Mouse (Mus musculus) spleen, adult 2 months (tissue): ENCODE results near the gene H2-Eb2. TPM values are rescaled to one million over a fixed set of nuclear protein-coding genes. Genes with fewer than 3 reads are reported as not detected.
A peak's percentile ranks its signal among the peaks of the same experiment; 100 is the strongest.

ENCODE experiments used
- DNase-seq, 2 experiments: peaks; one replicate each; pipeline versions ENCODE4 v3.0.0 to v3.0.0-alpha.2; 2012 to 2021; ENCODE audit warnings: low spot score in 2 of 2, low read depth in 1 of 2
- H3K27ac ChIP-seq: fragments of 200-500 bp; 2 replicates; pipeline ENCODE4 v1.5.1; 2012; ENCODE audit warnings: low read length, inconsistent platforms; ENCODE audit not compliant: insufficient read depth
- H3K27me3 ChIP-seq: fragments of 200-500 bp; 2 replicates; pipeline ENCODE4 v1.6.1; 2012; ENCODE audit warnings: mild to moderate bottlenecking, moderate library complexity, low read length, inconsistent platforms; ENCODE audit not compliant: control insufficient read depth, insufficient read depth
- H3K36me3 ChIP-seq: fragments of 200-500 bp; 2 replicates; pipeline ENCODE4 v1.6.1; 2012; ENCODE audit warnings: mild to moderate bottlenecking, low read length, inconsistent platforms; ENCODE audit not compliant: control insufficient read depth, insufficient read depth
- H3K4me1 ChIP-seq: fragments of 200-500 bp; 2 replicates; pipeline ENCODE4 v1.6.1; 2011; ENCODE audit warnings: inconsistent platforms; ENCODE audit not compliant: control insufficient read depth, insufficient read depth, insufficient read length
- H3K4me3 ChIP-seq: fragments of 200-500 bp; 2 replicates; pipeline ENCODE4 v1.5.1; 2011; ENCODE audit warnings: mild to moderate bottlenecking, inconsistent platforms; ENCODE audit not compliant: insufficient read depth, insufficient read length; ENCODE audit errors: extremely low read depth
- CTCF ChIP-seq: fragments of 200-500 bp; IDR thresholded peaks from 2 replicates; pipeline ENCODE4 v1.5.1; 2011; ENCODE audit warnings: mild to moderate bottlenecking, inconsistent platforms; ENCODE audit not compliant: insufficient read depth, insufficient read length, insufficient replicate concordance; ENCODE audit errors: extremely low read depth
- POLR2A ChIP-seq: fragments of 200-500 bp; IDR thresholded peaks from 2 replicates; pipeline ENCODE4 v1.6.1; 2011; ENCODE audit warnings: low read depth, low read length, inconsistent platforms
- WGBS: fragments of 180-500 bp; shearing (Covaris S2); methylation state at CpG from one replicate; pipeline ENCODE4 v1.1.7; 2018; 5-methylcytosine and 5-hydroxymethylcytosine counted together
- polyA plus RNA-seq: library from polyadenylated mRNA; depleted of rRNA; stranded (reverse); fragments of >200 nt; gene quantifications from 2 replicates; pipeline ENCODE4 v1.2.3, GENCODE M21; 2012

The H2-Eb2 gene
- polyA plus RNA-seq, 1 experiment, result 11.4 TPM

DNA sequence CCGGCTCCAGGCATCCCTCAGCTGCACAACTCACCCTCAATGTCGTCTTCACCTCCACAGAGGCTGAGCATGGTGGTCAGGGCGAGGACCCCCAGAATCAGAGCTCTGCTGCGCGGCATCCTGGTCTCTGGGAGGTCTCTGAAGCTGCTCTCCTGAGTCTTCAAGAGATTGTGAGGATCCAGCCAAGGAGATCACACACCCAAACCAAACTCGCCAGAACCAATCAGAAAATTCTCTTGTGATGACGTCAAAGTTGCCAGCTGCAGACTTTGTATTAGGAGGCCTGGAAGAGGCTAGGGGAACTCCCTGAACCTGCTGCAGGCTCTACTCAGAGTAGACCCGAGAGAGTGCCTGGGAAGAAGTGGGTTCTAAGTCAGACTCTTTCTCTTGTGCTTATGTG lies 37.8 kb upstream of the H2-Eb2 start, which contains the start of gene H2-Aa:
H2-Aa (minus strand) TSS at position 176 of the 400 bp plus-strand sequence.
- Histone ChIP-seq H3K27ac (peak within 1 kb of the TSS; percentile 99), H3K4me1 (peaks cover 20% of the 10 kb centered on the region; the same call in 1 of the 2 replicates), H3K4me3 (peak within 1 kb of the TSS; percentile 89), H3K27me3 (no peaks in the 10 kb centered on the region), H3K36me3 (peaks cover 26% of the 10 kb centered on the region)
- 21% methylated on average over 8 of the region's 8 CpGs for WGBS
- TF ChIP-seq POLR2A, result peak; percentile 88
- no peak for TF ChIP-seq CTCF
- peak; percentile 90 to 98 for DNase-seq

DNA sequence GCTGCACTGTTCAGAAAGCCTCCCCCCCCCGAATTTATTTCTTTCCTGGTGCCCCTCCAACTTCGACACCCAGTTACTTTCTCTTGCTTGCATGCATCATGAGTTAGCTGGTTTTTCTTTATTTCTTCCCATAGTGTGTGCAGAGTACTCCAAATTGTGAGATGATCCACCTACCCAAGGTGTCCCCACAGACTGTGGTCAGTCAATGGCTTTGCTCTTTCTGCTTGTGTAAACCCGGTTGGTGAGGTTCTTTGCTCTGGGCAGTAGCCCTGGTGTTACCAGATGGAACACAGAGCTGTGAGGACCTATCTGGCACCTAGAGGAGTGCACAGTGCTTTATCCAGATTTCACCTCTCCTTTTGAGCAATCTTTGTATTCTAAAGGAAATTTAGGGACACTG lies 37.3 kb upstream of the H2-Eb2 start:
- H3K27ac ChIP-seq, result peak overlapping the region; percentile 93

DNA sequence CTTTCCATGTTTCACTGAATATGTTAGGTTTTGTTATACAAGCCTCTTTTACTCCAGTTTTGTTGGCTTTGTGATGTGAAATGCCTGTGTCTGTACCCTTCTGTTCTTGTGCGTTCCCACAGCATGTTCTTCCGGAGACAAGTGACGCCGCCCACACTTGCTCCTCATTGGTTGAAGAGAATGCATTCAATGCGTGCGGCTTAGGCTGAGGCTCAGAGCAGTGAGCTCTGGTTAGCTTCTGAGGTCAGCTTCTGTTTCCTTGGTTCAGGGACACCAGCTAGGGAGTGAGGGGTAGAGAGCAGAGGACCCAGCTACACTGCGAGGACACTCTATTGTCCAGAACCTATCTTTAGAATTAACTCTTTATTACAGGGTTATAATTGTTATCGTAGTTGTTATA lies 33.9 kb upstream of the H2-Eb2 start:
- Histone ChIP-seq H3K27ac (peak overlapping the region; percentile 90), H3K4me3 (no peak overlapping the region), H3K27me3 (no peaks in the 10 kb centered on the region), H3K36me3 (peaks cover 1% of the 10 kb centered on the region; the same call in 1 of the 2 replicates), H3K4me1 (peaks cover 22% of the 10 kb centered on the region; the same call in 1 of the 2 replicates)
- peak; percentile 90 to 97 for DNase-seq
- TF ChIP-seq POLR2A (peak; percentile 97), CTCF (no peak)
- 16% methylated on average over 8 of the region's 8 CpGs for WGBS

More for the DNA sequence above, 37.3 kb upstream of the H2-Eb2 start:
- Histone ChIP-seq H3K36me3 (peaks cover 21% of the 10 kb centered on the region), H3K4me1 (peaks cover 21% of the 10 kb centered on the region; the same call in 1 of the 2 replicates), H3K27me3 (no peaks in the 10 kb centered on the region), H3K4me3 (peak overlapping the region; percentile 28)
- WGBS, result 56% methylated on average over 3 of the region's 3 CpGs
- DNase-seq, result no peak
- TF ChIP-seq CTCF, result no peak
- no peak for TF ChIP-seq POLR2A

DNA sequence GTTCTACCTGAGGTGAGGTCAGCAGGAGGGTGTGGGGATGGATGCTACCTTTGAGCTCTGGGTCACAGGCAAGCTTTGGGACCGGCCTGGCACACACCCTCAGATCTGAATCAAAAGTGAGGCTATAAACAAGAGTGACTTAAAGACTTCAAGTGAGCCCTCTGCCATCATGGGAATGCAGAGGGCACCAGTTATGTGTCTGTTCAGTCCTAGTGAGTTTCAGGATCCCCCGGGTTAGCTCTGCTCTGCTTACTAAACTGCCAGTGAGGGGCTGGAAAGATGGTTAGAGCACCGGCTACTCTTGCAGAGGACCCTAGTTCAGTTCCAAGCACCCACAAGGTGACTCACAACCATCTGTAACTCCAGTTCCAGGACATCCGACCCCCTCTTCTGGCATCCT lies 32.9 kb upstream of the H2-Eb2 start:
- WGBS, result 90% methylated on average over 4 of the region's 4 CpGs
- TF ChIP-seq CTCF (no peak), POLR2A (no peak)

DNA sequence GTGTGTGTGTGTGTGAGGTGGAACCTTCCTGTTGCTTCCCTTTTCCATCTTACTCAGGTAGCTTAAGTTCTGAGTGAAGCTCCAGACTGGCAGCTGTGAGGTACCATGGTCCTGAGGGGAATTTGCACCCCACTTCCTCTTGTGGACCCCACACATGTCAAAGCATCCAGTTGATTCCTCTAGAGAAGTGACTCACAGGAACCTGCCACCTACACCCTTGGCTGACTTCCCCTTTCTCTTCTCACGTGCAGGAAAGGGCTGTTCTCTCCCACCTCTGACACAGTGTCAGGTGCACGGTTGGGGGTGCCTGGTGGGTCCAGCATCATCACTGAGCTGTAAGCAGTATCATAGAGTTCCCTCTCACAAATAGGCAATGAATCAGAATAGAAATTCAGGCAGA lies 31.9 kb upstream of the H2-Eb2 start:
- 5% methylated on average over 2 of the region's 2 CpGs for WGBS
- peaks cover 37% of the 10 kb centered on the region; the same call in 1 of the 2 replicates for H3K4me1 ChIP-seq
- DNase-seq, result peak; percentile 82 to 96
- no peak for TF ChIP-seq CTCF
- TF ChIP-seq POLR2A, result peak; percentile 53
- H3K27ac ChIP-seq, result peak overlapping the region; percentile 96
- H3K36me3 ChIP-seq, result no peaks in the 10 kb centered on the region
- H3K27me3 ChIP-seq, result no peaks in the 10 kb centered on the region
- no peak overlapping the region for H3K4me3 ChIP-seq

More for the DNA sequence above, 32.9 kb upstream of the H2-Eb2 start:
- Histone ChIP-seq H3K36me3 (no peaks in the 10 kb centered on the region), H3K4me3 (no peak overlapping the region), H3K27ac (peak overlapping the region; percentile 96), H3K4me1 (peaks cover 32% of the 10 kb centered on the region; the same call in 1 of the 2 replicates), H3K27me3 (no peaks in the 10 kb centered on the region)
- no peak for DNase-seq

DNA sequence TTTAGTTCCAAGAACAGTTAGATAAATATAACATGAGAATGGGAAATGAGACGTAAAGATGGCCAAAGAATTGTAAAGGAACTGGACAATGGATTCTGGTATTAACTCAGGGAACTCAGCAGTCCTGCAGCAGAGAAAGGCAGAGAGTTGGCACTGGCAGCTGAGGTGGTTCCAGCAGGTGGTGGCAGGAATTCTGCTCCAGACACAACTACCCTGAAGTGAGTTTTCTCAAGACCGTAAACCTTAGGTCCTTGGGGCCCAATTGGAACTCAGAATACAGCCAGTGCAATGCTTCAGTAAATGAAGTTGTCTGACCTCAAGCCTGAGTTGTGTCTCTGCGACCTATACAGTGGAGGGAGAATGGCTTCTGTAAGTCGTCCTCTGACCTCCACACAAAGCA lies 31.2 kb upstream of the H2-Eb2 start:
- WGBS, result 77% methylated on average over 4 of the region's 4 CpGs
- TF ChIP-seq POLR2A, result no peak
- TF ChIP-seq CTCF, result no peak
- Histone ChIP-seq H3K4me3 (no peak overlapping the region), H3K27ac (peak overlapping the region; percentile 96), H3K36me3 (no peaks in the 10 kb centered on the region), H3K27me3 (no peaks in the 10 kb centered on the region), H3K4me1 (peaks cover 42% of the 10 kb centered on the region; the same call in 1 of the 2 replicates)
- DNase-seq, result no peak

DNA sequence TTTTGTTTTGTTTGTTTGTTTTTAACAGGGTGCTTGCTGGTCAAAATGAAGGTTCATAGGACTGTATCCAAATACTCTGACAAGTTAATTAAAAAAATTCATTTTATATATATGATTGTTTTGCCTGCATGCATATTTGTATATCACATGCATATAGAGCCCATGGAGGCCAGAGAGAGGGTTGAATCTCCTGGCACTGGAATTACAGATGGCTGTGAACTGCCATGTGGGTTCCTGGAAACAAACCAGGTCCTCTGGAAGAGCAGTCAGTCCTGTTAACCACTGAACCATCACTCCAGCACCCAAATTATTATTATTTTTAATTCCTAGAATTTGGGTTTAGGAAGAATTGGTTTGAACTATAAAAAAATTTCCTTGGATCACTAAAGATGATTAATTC lies 30.2 kb upstream of the H2-Eb2 start:
- Histone ChIP-seq H3K4me1 (peaks cover 45% of the 10 kb centered on the region; the same call in 1 of the 2 replicates), H3K27ac (peak overlapping the region; percentile 94), H3K36me3 (no peaks in the 10 kb centered on the region)

More for the DNA sequence above, 30.2 kb upstream of the H2-Eb2 start:
- H3K27me3 ChIP-seq, result no peaks in the 10 kb centered on the region
- TF ChIP-seq CTCF, result no peak
- no peak for TF ChIP-seq POLR2A
- no peak for DNase-seq
- no peak overlapping the region for H3K4me3 ChIP-seq
